Mouse (Mus musculus) embryonic fibroblast, embryonic 13.5 days (primary cell): ENCODE measurements at regions not wholly inside any gene's neighbourhood (a gene's known extent, or its start where the extent isn't known, plus 50 kb on each side); places are given as distances from the start of the nearest gene placed in this dataset.

ENCODE experiments used
- CTCF ChIP-seq: IDR thresholded peaks from 2 replicates; pipeline ENCODE4 v1.5.1; 2011; ENCODE audit warnings: mild to moderate bottlenecking, control low read depth, low read length, moderate library complexity, borderline replicate concordance; ENCODE audit not compliant: insufficient read depth
- POLR2A ChIP-seq: IDR thresholded peaks from 2 replicates; pipeline ENCODE4 v1.6.1; 2011; ENCODE audit warnings: low read depth, mild to moderate bottlenecking, control low read depth, low read length, moderate library complexity

GRCm38 (mm10) chr3:124067971-124068370 lies 252.7 kb upstream of the Tram1l1 start:
- no peak for TF ChIP-seq POLR2A
- no peak for TF ChIP-seq CTCF
